Mouse (Mus musculus): ENCODE measurements around the gene Zfp692. TPM values are rescaled to one million over a fixed set of nuclear protein-coding genes. Genes with fewer than 3 reads are reported as not detected.
"Not testable (repeated sequence)": the region's sequence is repeated elsewhere in the genome, so short reads cannot be mapped to it uniquely, and the experiment has no call there.

The Zfp692 gene
- total RNA-seq, 2 experiments from 2014 or later: 10.5 to 11.9 TPM

- DNase-seq (ENCODE audit: low spot score in 2 of 2): no peak
These were observed 46.0 kb downstream of the Zfp692 start for GRCm38 (mm10) chr11:58352681-58353548.

GRCm38 (mm10) chr11:58353709-58354108 is 46.8 kb downstream of the Zfp692 start:
- no peak for DNase-seq (ENCODE audit: low spot score in 2 of 2)

GRCm38 (mm10) chr11:58354476-58354875 is 47.6 kb downstream of the Zfp692 start:
- DNase-seq (ENCODE audit: low spot score in 2 of 2): no peak

- no peak for DNase-seq (ENCODE audit: low spot score in 2 of 2)
These were observed 48.1 kb downstream of the Zfp692 start for GRCm38 (mm10) chr11:58354927-58355326.

DNA sequence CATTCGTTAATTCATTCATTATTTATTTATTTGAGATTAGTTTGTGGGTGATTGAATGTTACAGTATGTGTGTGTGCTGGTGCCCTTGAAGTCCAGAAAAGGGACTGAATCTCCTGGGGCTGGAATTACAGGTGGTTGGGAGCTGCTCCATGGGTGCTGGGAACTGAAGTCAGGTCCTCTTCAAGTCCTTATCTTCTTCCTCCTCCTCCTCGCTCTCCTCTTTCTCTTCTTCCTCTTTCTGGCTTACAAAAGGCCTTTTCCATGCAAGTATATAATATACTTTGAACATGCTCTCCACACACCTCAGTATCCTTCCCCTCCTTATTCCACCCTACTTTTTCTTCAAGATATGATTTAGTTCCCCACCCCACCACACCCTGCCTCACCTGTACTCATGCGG is 50.2 kb downstream of the Zfp692 start:
- no peak for DNase-seq (ENCODE audit: low spot score in 2 of 2)

- DNase-seq (ENCODE audit: low spot score in 2 of 2): no peak
These were observed 51.1 kb downstream of the Zfp692 start for GRCm38 (mm10) chr11:58357844-58358534.

DNA sequence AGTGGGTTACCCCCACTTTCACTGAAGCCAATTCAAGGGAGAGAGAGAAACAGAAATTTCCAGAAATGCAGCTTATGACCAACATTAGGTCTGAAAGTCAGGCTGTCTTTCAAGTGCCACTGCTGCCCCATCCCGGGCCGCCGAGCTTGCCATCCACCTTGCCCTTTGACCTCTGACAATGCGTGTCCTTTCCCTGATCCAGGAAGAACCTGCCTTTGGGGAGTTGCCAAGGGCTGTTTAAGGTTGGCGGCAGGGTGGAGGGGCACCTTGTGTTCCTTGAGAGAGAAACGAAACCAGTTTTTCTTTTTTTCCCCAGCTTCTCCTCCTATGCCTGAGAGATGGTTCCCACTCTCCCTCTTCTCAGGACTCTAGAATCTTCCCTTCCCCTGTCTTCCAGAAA is 55.7 kb downstream of the Zfp692 start:
- DNase-seq (ENCODE audit: low spot score in 2 of 2): not testable (repeated sequence)

Other genes starting within 250 kb of the Zfp692 start
- gene Gm12248, start 213.9 kb upstream of the Zfp692 start, total RNA-seq (2021): under 1 TPM; 0.19 to 0.27 TPM
- 10 to 100 TPM; 40.9 to 47.1 TPM for gene Cnot8, start 202.9 kb upstream of the Zfp692 start, total RNA-seq (2021)
- gene Gemin5, start 138.5 kb upstream of the Zfp692 start, total RNA-seq (2021): 10 to 100 TPM; 22.2 to 22.9 TPM
- gene Mrpl22, start 135.4 kb upstream of the Zfp692 start, total RNA-seq (2021): 10 to 100 TPM; 56.9 to 69.4 TPM
- 10 to 100 TPM; 14.0 to 30.2 TPM for gene Igtp, start 107.5 kb upstream of the Zfp692 start, total RNA-seq (2021)
- gene Irgm2, start 107.5 kb upstream of the Zfp692 start, total RNA-seq (2021): 10 to 100 TPM; 11.5 to 25.9 TPM
- gene 4930438A08Rik, start 32.3 kb upstream of the Zfp692 start, total RNA-seq (2021): not detected
- 10 to 100 TPM; 48.7 to 58.7 TPM for gene Zfp672, start 23.3 kb downstream of the Zfp692 start, total RNA-seq (2021)
- 10 to 100 TPM; 38.5 to 39.3 TPM for gene Sh3bp5l, start 23.7 kb downstream of the Zfp692 start, total RNA-seq (2021)
- gene Lypd8, start 72.0 kb downstream of the Zfp692 start, total RNA-seq (2021): not detected
- gene 1810065E05Rik, start 114.0 kb downstream of the Zfp692 start, total RNA-seq (2021): not detected
- not detected for gene Gm12253, start 125.5 kb downstream of the Zfp692 start, total RNA-seq (2021)
- not detected for gene Lypd9, start 145.9 kb downstream of the Zfp692 start, total RNA-seq (2021)
- not detected for gene Olfr30, start 155.2 kb downstream of the Zfp692 start, total RNA-seq (2021)
- gene Olfr332, start 185.5 kb downstream of the Zfp692 start, total RNA-seq (2021): not detected
- not detected for gene Olfr331, start 195.5 kb downstream of the Zfp692 start, total RNA-seq (2021)
- under 1 TPM in 1 of 2 experiments, not detected in 1; 0.50 TPM for gene Olfr330, start 227.8 kb downstream of the Zfp692 start, total RNA-seq (2021)
- under 1 TPM in 1 of 2 experiments, not detected in 1; 0.63 TPM for gene Olfr329-ps, start 239.4 kb downstream of the Zfp692 start, total RNA-seq (2021)
- gene Olfr328, start 248.6 kb downstream of the Zfp692 start, total RNA-seq (2021): under 1 TPM in 1 of 2 experiments, not detected in 1; 0.13 TPM

All from adrenal gland, adult 18-20 months (tissue).